In genomic region chr8:64238645-64239044, GRCm38 (mm10) we compare ENCODE assay signal across 22 mouse cellular contexts. TPM values are rescaled to one million over a fixed set of nuclear protein-coding genes. Genes with fewer than 3 reads are reported as not detected.
DNase-seq lines count a peak whose midpoint lies in the region; ATAC-seq and TF ChIP-seq lines count a peak whose summit lies in the region.
"Had no signal": no experiment of that assay in that cellular context is flagged by ENCODE, and none has a peak within 500 bp of the region (broad histone marks: within the 10 kb centered on the region; RNA-seq: fewer than 3 reads in every experiment).

No protein-coding gene starts in this region.

- TF ChIP-seq POLR2A in limb, embryonic 14.5 days (IDR thresholded peaks at IDR 0.05; ENCODE audit: borderline replicate concordance, extremely low read depth, insufficient read depth, insufficient read length): no peak

- no peaks in the 10 kb centered on the region for H3K9me3 ChIP-seq in hindbrain, postnatal 0 days (ENCODE audit: low read length)
- no peaks in the 10 kb centered on the region for H3K9me3 ChIP-seq in hindbrain, embryonic 11.5 days (ENCODE audit: control insufficient read depth, low read length)
- no peaks in the 10 kb centered on the region for H3K9me3 ChIP-seq in midbrain, postnatal 0 days (ENCODE audit: low read length)
- no peaks in the 10 kb centered on the region for H3K9me3 ChIP-seq in midbrain, embryonic 14.5 days (ENCODE audit: control insufficient read depth, low read length)
- H3K9me3 ChIP-seq in limb, embryonic 14.5 days (ENCODE audit: control insufficient read depth, low read length): no peaks in the 10 kb centered on the region
- H3K9me3 ChIP-seq: forebrain, embryonic 10.5 days; forebrain, embryonic 15.5 days; hindbrain, embryonic 10.5 days had no signal

- 72% methylated on average over 2 of the region's 2 CpGs for WGBS in hindbrain, postnatal 0 days
- WGBS in hindbrain, embryonic 11.5 days: 95% methylated on average over 2 of the region's 2 CpGs
- WGBS in midbrain, postnatal 0 days: 74% methylated on average over 2 of the region's 2 CpGs
- WGBS in midbrain, embryonic 14.5 days: 81% methylated on average over 2 of the region's 2 CpGs
- 37% methylated on average over 2 of the region's 2 CpGs for WGBS in limb, embryonic 14.5 days

- H3K9ac ChIP-seq in hindbrain, postnatal 0 days (replicated peaks; ENCODE audit: low read length): no peak overlapping the region
- H3K9ac ChIP-seq in hindbrain, embryonic 11.5 days (ENCODE audit: low read depth, low read length): no peak overlapping the region
- no peak overlapping the region for H3K9ac ChIP-seq in midbrain, postnatal 0 days (replicated peaks; ENCODE audit: low read length, poor library complexity, severe bottlenecking)
- no peak overlapping the region for H3K9ac ChIP-seq in midbrain, embryonic 14.5 days (replicated peaks; ENCODE audit: low read length)
- no peak overlapping the region for H3K9ac ChIP-seq in limb, embryonic 14.5 days (ENCODE audit: low read depth, low read length, severe bottlenecking)
- H3K9ac ChIP-seq: forebrain, embryonic 15.5 days; hindbrain, embryonic 14.5 days had no signal

- ATAC-seq in hindbrain, postnatal 0 days: no peak
- no peak for ATAC-seq in hindbrain, embryonic 11.5 days (ENCODE audit: low FRiP score)
- ATAC-seq in midbrain, postnatal 0 days (ENCODE audit: low FRiP score): no peak
- no peak for ATAC-seq in midbrain, embryonic 14.5 days (ENCODE audit: low FRiP score, low TSS enrichment)
- ATAC-seq in limb, embryonic 14.5 days (ENCODE audit: low FRiP score, low read depth): no peak
- ATAC-seq: CD4-positive, CD25-positive, alpha-beta regulatory T cell, adult 4 months; forebrain, embryonic 15.5 days; intestine, postnatal 0 days had no signal

- H3K4me3 ChIP-seq in hindbrain, postnatal 0 days (ENCODE audit: low read length): no peak overlapping the region
- H3K4me3 ChIP-seq in hindbrain, embryonic 11.5 days (ENCODE audit: low read depth, low read length): no peak overlapping the region
- H3K4me3 ChIP-seq in midbrain, postnatal 0 days (ENCODE audit: low read depth, low read length): no peak overlapping the region
- no peak overlapping the region for H3K4me3 ChIP-seq in midbrain, embryonic 14.5 days (replicated peaks; ENCODE audit: low read depth, low read length)
- no peak overlapping the region for H3K4me3 ChIP-seq in limb, embryonic 14.5 days (replicated peaks; ENCODE audit: low read length)
- H3K4me3 ChIP-seq: forebrain, embryonic 10.5 days; forebrain, embryonic 15.5 days; hindbrain, embryonic 10.5 days had no signal

- H3K4me2 ChIP-seq in hindbrain, postnatal 0 days (ENCODE audit: low read depth, low read length): no peak overlapping the region
- H3K4me2 ChIP-seq in hindbrain, embryonic 11.5 days (replicated peaks; ENCODE audit: low read depth, low read length): no peak overlapping the region
- H3K4me2 ChIP-seq in midbrain, postnatal 0 days (ENCODE audit: low read depth, low read length, poor library complexity, severe bottlenecking): no peak overlapping the region
- no peak overlapping the region for H3K4me2 ChIP-seq in midbrain, embryonic 14.5 days (ENCODE audit: low read length)
- H3K4me2 ChIP-seq in limb, embryonic 14.5 days (replicated peaks; ENCODE audit: low read depth, low read length, severe bottlenecking): no peak overlapping the region
- H3K4me2 ChIP-seq: forebrain, embryonic 15.5 days; heart, embryonic 11.5 days; hindbrain, embryonic 14.5 days had no signal

- no peaks in the 10 kb centered on the region for H3K4me1 ChIP-seq in hindbrain, postnatal 0 days (ENCODE audit: insufficient read depth, low read length)
- H3K4me1 ChIP-seq in hindbrain, embryonic 11.5 days (replicated peaks; ENCODE audit: control insufficient read depth, insufficient read depth, low read length): no peaks in the 10 kb centered on the region
- no peaks in the 10 kb centered on the region for H3K4me1 ChIP-seq in midbrain, postnatal 0 days (ENCODE audit: insufficient read depth, low read length)
- no peaks in the 10 kb centered on the region for H3K4me1 ChIP-seq in midbrain, embryonic 14.5 days (ENCODE audit: control insufficient read depth, insufficient read depth, low read length)
- no peaks in the 10 kb centered on the region for H3K4me1 ChIP-seq in limb, embryonic 14.5 days (ENCODE audit: control insufficient read depth, insufficient read depth, low read length)
- H3K4me1 ChIP-seq: forebrain, embryonic 10.5 days; forebrain, embryonic 15.5 days; hindbrain, embryonic 10.5 days had no signal

- H3K27ac ChIP-seq in hindbrain, postnatal 0 days: no peak overlapping the region
- H3K27ac ChIP-seq in hindbrain, embryonic 11.5 days (ENCODE audit: low read depth, low read length): no peak overlapping the region
- H3K27ac ChIP-seq in midbrain, postnatal 0 days (ENCODE audit: low read depth, low read length): no peak overlapping the region
- no peak overlapping the region for H3K27ac ChIP-seq in midbrain, embryonic 14.5 days (replicated peaks; ENCODE audit: low read depth, low read length)
- no peak overlapping the region for H3K27ac ChIP-seq in limb, embryonic 14.5 days (replicated peaks; ENCODE audit: low read depth, low read length)
- H3K27ac ChIP-seq: forebrain, embryonic 10.5 days; forebrain, embryonic 15.5 days; hindbrain, embryonic 10.5 days; hindbrain, embryonic 14.5 days had no signal

- H3K27me3 ChIP-seq in hindbrain, postnatal 0 days (ENCODE audit: insufficient read depth, low read length): no peaks in the 10 kb centered on the region
- H3K27me3 ChIP-seq in hindbrain, embryonic 11.5 days (ENCODE audit: control insufficient read depth, insufficient read depth, low read length): no peaks in the 10 kb centered on the region
- H3K27me3 ChIP-seq in midbrain, postnatal 0 days (ENCODE audit: insufficient read depth, low read length): no peaks in the 10 kb centered on the region
- H3K27me3 ChIP-seq in midbrain, embryonic 14.5 days (ENCODE audit: control insufficient read depth, insufficient read depth, low read length): no peaks in the 10 kb centered on the region
- no peaks in the 10 kb centered on the region for H3K27me3 ChIP-seq in limb, embryonic 14.5 days (ENCODE audit: control insufficient read depth, insufficient read depth, low read length)
- H3K27me3 ChIP-seq: forebrain, embryonic 15.5 days had no signal

- H3K36me3 ChIP-seq in hindbrain, postnatal 0 days (ENCODE audit: insufficient read depth, low read length): no peaks in the 10 kb centered on the region
- no peaks in the 10 kb centered on the region for H3K36me3 ChIP-seq in hindbrain, embryonic 11.5 days (ENCODE audit: control insufficient read depth, insufficient read depth, low read length)
- no peaks in the 10 kb centered on the region for H3K36me3 ChIP-seq in midbrain, postnatal 0 days (ENCODE audit: insufficient read depth, low read length)
- no peaks in the 10 kb centered on the region for H3K36me3 ChIP-seq in midbrain, embryonic 14.5 days (ENCODE audit: control insufficient read depth, insufficient read depth, low read length)
- no peaks in the 10 kb centered on the region for H3K36me3 ChIP-seq in limb, embryonic 14.5 days (ENCODE audit: control insufficient read depth, insufficient read depth, low read length)
- H3K36me3 ChIP-seq: forebrain, embryonic 10.5 days; forebrain, embryonic 15.5 days; hindbrain, embryonic 10.5 days had no signal

- no peak for TF ChIP-seq CTCF in hindbrain, postnatal 0 days (IDR thresholded peaks at IDR 0.05; ENCODE audit: low read depth)
- TF ChIP-seq CTCF in midbrain, postnatal 0 days (IDR thresholded peaks at IDR 0.05): no peak

- DNase-seq in cerebellum, postnatal 14 days: peak; percentile 28 to 32
- no peak for DNase-seq in cerebellum, adult 8-10 months
- DNase-seq in hindbrain, postnatal 0 days (ENCODE audit: low spot score): peak; percentile 49
- no peak for DNase-seq in hindbrain, embryonic 11.5 days (ENCODE audit: low spot score)
- DNase-seq in midbrain, postnatal 0 days (ENCODE audit: low spot score): peak; percentile 40
- DNase-seq in midbrain, embryonic 14.5 days: no peak
- peak; percentile 23 for DNase-seq in limb, embryonic 14.5 days (ENCODE audit: low spot score)
- DNase-seq in adrenal gland, postnatal 36 days: no peak
- DNase-seq: adrenal gland, adult 2 months; adrenal gland, postnatal 14 days; gastrocnemius, postnatal 10 days; gastrocnemius, postnatal 36 days; heart, postnatal 36 days had no signal

RNA-seq across cellular contexts. Expression of gene Tll1, which starts 32.6 kb away (rescaled TPM):
- total RNA-seq in hindbrain, postnatal 0 days (2014; rRNA removed): 5.9 and 7.4 TPM in 2 replicates
- polyA plus RNA-seq in hindbrain, postnatal 0 days (2015; fragmentation: Nextera tagmentation; extraction: Ambion mirVana): 2.4 and 2.8 TPM in 2 replicates
- polyA plus RNA-seq in hindbrain, embryonic 11.5 days (2014; fragmentation: Nextera tagmentation; extraction: Ambion mirVana): 1.3 and 1.6 TPM in 2 replicates
- 4.7 and 6.2 TPM in 2 replicates for total RNA-seq in midbrain, postnatal 0 days (2014; rRNA removed)
- polyA plus RNA-seq in midbrain, postnatal 0 days (2015; fragmentation: Nextera tagmentation; extraction: Ambion mirVana): 1.3 and 1.6 TPM in 2 replicates
- polyA plus RNA-seq in midbrain, embryonic 14.5 days (2014; fragmentation: Nextera tagmentation; extraction: Ambion mirVana): 3.6 and 4.2 TPM in 2 replicates
- 2.6 TPM in 2 replicates for polyA plus RNA-seq in limb, embryonic 14.5 days (2012; rRNA removed)
- 3.2 and 3.6 TPM in 2 replicates for polyA plus RNA-seq in limb, embryonic 14.5 days (2014; fragmentation: Nextera tagmentation; extraction: Ambion mirVana)
- 1 to 10 TPM; 2.0 to 2.9 TPM for total RNA-seq in adrenal gland, postnatal 36 days (2021)
- total RNA-seq: granulocyte monocyte progenitor cell, adult 5-6 weeks; MEL had no signal
- polyA plus RNA-seq: CD4-positive, CD25-positive, alpha-beta regulatory T cell, adult 4 months had no signal

Comparison
In these comparisons a context has a peak if more than half of its experiments do, and no peak if none do; other contexts are left out.
1. DNase-seq: peak in cerebellum, postnatal 14 days (2 of 2), hindbrain, postnatal 0 days (single experiment), midbrain, postnatal 0 days (single experiment) and limb, embryonic 14.5 days (single experiment); none in cerebellum, adult 8-10 months (single experiment), hindbrain, embryonic 11.5 days (single experiment), midbrain, embryonic 14.5 days (single experiment) and adrenal gland, postnatal 36 days (0 of 2).